Mouse (Mus musculus): ENCODE results near the gene Mllt1. TPM values are rescaled to one million over a fixed set of nuclear protein-coding genes. Genes with fewer than 3 reads are reported as not detected.

Gene Mllt1
- total and polyA plus RNA-seq, 2 experiments from 2014 or later: 52.0 to 131 TPM

DNA sequence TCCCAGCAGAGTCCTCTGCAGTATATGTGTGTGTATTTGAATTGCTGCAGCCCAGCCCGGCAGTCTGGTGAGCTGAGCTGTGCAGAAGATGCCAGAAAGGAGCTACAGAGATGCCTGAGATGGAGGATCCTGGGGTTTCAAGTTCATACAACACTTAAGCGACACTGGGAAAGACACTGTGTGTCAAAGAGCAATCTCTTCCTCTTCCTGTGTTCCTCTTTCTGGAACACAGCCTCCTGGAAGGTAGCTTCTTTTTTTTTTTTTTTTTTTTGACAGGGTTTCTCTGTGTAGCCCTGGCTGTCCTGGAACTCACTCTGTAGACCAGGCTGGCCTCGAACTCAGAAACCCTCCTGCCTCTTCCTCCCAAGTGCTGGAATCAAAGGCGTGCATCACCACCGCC is 86.4 kb downstream of the Mllt1 start:
- Histone ChIP-seq H3K4me1 (ENCODE audit: insufficient read depth, low read length) (no peaks in the 10 kb centered on the region), H3K36me3 (ENCODE audit: insufficient read depth, low read length) (no peaks in the 10 kb centered on the region), H3K4me2 (ENCODE audit: low read depth, low read length) (no peak overlapping the region), H3K4me3 (ENCODE audit: low read length) (no peak overlapping the region), H3K27ac (no peak overlapping the region), H3K9ac (replicated peaks; ENCODE audit: low read length) (no peak overlapping the region), H3K27me3 (ENCODE audit: insufficient read depth, low read length) (no peaks in the 10 kb centered on the region), H3K9me3 (ENCODE audit: low read length) (no peaks in the 10 kb centered on the region)
- WGBS: 85% methylated on average over 5 of the region's 5 CpGs
- DNase-seq (ENCODE audit: low spot score) (no peak), ATAC-seq (no peak)
- no peak for TF ChIP-seq CTCF (IDR thresholded peaks at IDR 0.05; ENCODE audit: low read depth)

- 74% methylated on average over 5 of the region's 5 CpGs for WGBS
- Histone ChIP-seq H3K27me3 (ENCODE audit: insufficient read depth, low read length) (no peaks in the 10 kb centered on the region), H3K27ac (no peak overlapping the region), H3K4me1 (ENCODE audit: insufficient read depth, low read length) (no peaks in the 10 kb centered on the region), H3K9ac (replicated peaks; ENCODE audit: low read length) (no peak overlapping the region), H3K36me3 (ENCODE audit: insufficient read depth, low read length) (no peaks in the 10 kb centered on the region), H3K4me3 (ENCODE audit: low read length) (no peak overlapping the region), H3K4me2 (ENCODE audit: low read depth, low read length) (no peak overlapping the region), H3K9me3 (ENCODE audit: low read length) (no peaks in the 10 kb centered on the region)
- no peak for TF ChIP-seq CTCF (IDR thresholded peaks at IDR 0.05; ENCODE audit: low read depth)
- DNase-seq (ENCODE audit: low spot score): no peak
- no peak for ATAC-seq
Measured at GRCm38 (mm10) chr17:56843678-56844077, 91.5 kb downstream of the Mllt1 start.

Other genes with a start within 250 kb of the Mllt1 start
- gene Ndufa11, start 217.6 kb downstream of the Mllt1 start, total RNA-seq (2014; rRNA removed): 279 and 501 TPM in 2 replicates
- 691 and 728 TPM in 2 replicates for gene Ndufa11, start 217.6 kb downstream of the Mllt1 start, polyA plus RNA-seq (2015; fragmentation: Nextera tagmentation; extraction: Ambion mirVana)
- gene Vmac, start 217.4 kb downstream of the Mllt1 start, total RNA-seq (2014; rRNA removed): 37.5 and 40.7 TPM in 2 replicates
- 17.4 and 19.1 TPM in 2 replicates for gene Vmac, start 217.4 kb downstream of the Mllt1 start, polyA plus RNA-seq (2015; fragmentation: Nextera tagmentation; extraction: Ambion mirVana)
- 12.9 and 15.7 TPM in 2 replicates for gene Nrtn, start 177.9 kb downstream of the Mllt1 start, total RNA-seq (2014; rRNA removed)
- 4.3 TPM in 2 replicates for gene Nrtn, start 177.9 kb downstream of the Mllt1 start, polyA plus RNA-seq (2015; fragmentation: Nextera tagmentation; extraction: Ambion mirVana)
- 79.0 and 96.5 TPM in 2 replicates for gene Dus3l, start 170.7 kb downstream of the Mllt1 start, total RNA-seq (2014; rRNA removed)
- 85.9 and 90.0 TPM in 2 replicates for gene Dus3l, start 170.7 kb downstream of the Mllt1 start, polyA plus RNA-seq (2015; fragmentation: Nextera tagmentation; extraction: Ambion mirVana)
- gene Prr22, start 165.2 kb downstream of the Mllt1 start, total RNA-seq (2014; rRNA removed): 0.21 and 2.6 TPM in 2 replicates
- 0.46 and 0.87 TPM in 2 replicates for gene Prr22, start 165.2 kb downstream of the Mllt1 start, polyA plus RNA-seq (2015; fragmentation: Nextera tagmentation; extraction: Ambion mirVana)
- 4.9 and 9.8 TPM in 2 replicates for gene Rfx2, start 104.4 kb downstream of the Mllt1 start, total RNA-seq (2014; rRNA removed)
- gene Rfx2, start 104.4 kb downstream of the Mllt1 start, polyA plus RNA-seq (2015; fragmentation: Nextera tagmentation; extraction: Ambion mirVana): 3.7 and 4.4 TPM in 2 replicates
- gene Acsbg2, start 61.0 kb downstream of the Mllt1 start, total RNA-seq (2014; rRNA removed): not detected in 2 replicates
- not detected in 2 replicates for gene Acsbg2, start 61.0 kb downstream of the Mllt1 start, polyA plus RNA-seq (2015; fragmentation: Nextera tagmentation; extraction: Ambion mirVana)
- not detected in 2 replicates for gene 1700061G19Rik, start 59.9 kb downstream of the Mllt1 start, total RNA-seq (2014; rRNA removed)
- gene 1700061G19Rik, start 59.9 kb downstream of the Mllt1 start, polyA plus RNA-seq (2015; fragmentation: Nextera tagmentation; extraction: Ambion mirVana): 0.34 and 0.35 TPM in 2 replicates
- gene Acer1, start 46.7 kb upstream of the Mllt1 start, total RNA-seq (2014; rRNA removed): not detected in 2 replicates
- not detected in 2 replicates for gene Acer1, start 46.7 kb upstream of the Mllt1 start, polyA plus RNA-seq (2015; fragmentation: Nextera tagmentation; extraction: Ambion mirVana)
- 137 and 150 TPM in 2 replicates for gene Clpp, start 54.9 kb upstream of the Mllt1 start, total RNA-seq (2014; rRNA removed)
- gene Clpp, start 54.9 kb upstream of the Mllt1 start, polyA plus RNA-seq (2015; fragmentation: Nextera tagmentation; extraction: Ambion mirVana): 163 TPM in 2 replicates
- gene Alkbh7, start 61.9 kb upstream of the Mllt1 start, total RNA-seq (2014; rRNA removed): 58.0 and 70.3 TPM in 2 replicates
- gene Alkbh7, start 61.9 kb upstream of the Mllt1 start, polyA plus RNA-seq (2015; fragmentation: Nextera tagmentation; extraction: Ambion mirVana): 66.0 and 70.2 TPM in 2 replicates
- gene Pspn, start 64.6 kb upstream of the Mllt1 start, total RNA-seq (2014; rRNA removed): not detected in 2 replicates
- gene Pspn, start 64.6 kb upstream of the Mllt1 start, polyA plus RNA-seq (2015; fragmentation: Nextera tagmentation; extraction: Ambion mirVana): not detected in 2 replicates
- 28.8 and 32.9 TPM in 2 replicates for gene Gtf2f1, start 75.9 kb upstream of the Mllt1 start, total RNA-seq (2014; rRNA removed)
- gene Gtf2f1, start 75.9 kb upstream of the Mllt1 start, polyA plus RNA-seq (2015; fragmentation: Nextera tagmentation; extraction: Ambion mirVana): 63.5 and 67.8 TPM in 2 replicates
- gene Gm17949, start 76.1 kb upstream of the Mllt1 start, total RNA-seq (2014; rRNA removed): not detected in 2 replicates
- gene Gm17949, start 76.1 kb upstream of the Mllt1 start, polyA plus RNA-seq (2015; fragmentation: Nextera tagmentation; extraction: Ambion mirVana): 0.28 and 0.40 TPM in 2 replicates
- 61.7 and 71.3 TPM in 2 replicates for gene Khsrp, start 96.1 kb upstream of the Mllt1 start, total RNA-seq (2014; rRNA removed)
- gene Khsrp, start 96.1 kb upstream of the Mllt1 start, polyA plus RNA-seq (2015; fragmentation: Nextera tagmentation; extraction: Ambion mirVana): 26.4 and 27.0 TPM in 2 replicates
- not detected in 2 replicates for gene Slc25a41, start 106.2 kb upstream of the Mllt1 start, total RNA-seq (2014; rRNA removed)
- gene Slc25a41, start 106.2 kb upstream of the Mllt1 start, polyA plus RNA-seq (2015; fragmentation: Nextera tagmentation; extraction: Ambion mirVana): not detected in 2 replicates
- gene Crb3, start 123.7 kb upstream of the Mllt1 start, total RNA-seq (2014; rRNA removed): 7.1 and 8.2 TPM in 2 replicates
- gene Crb3, start 123.7 kb upstream of the Mllt1 start, polyA plus RNA-seq (2015; fragmentation: Nextera tagmentation; extraction: Ambion mirVana): 6.0 and 6.2 TPM in 2 replicates
- 122 and 150 TPM in 2 replicates for gene Slc25a23, start 124.4 kb upstream of the Mllt1 start, total RNA-seq (2014; rRNA removed)
- 33.2 and 38.2 TPM in 2 replicates for gene Slc25a23, start 124.4 kb upstream of the Mllt1 start, polyA plus RNA-seq (2015; fragmentation: Nextera tagmentation; extraction: Ambion mirVana)
- gene Dennd1c, start 143.1 kb upstream of the Mllt1 start, total RNA-seq (2014; rRNA removed): 1.5 and 3.8 TPM in 2 replicates
- gene Dennd1c, start 143.1 kb upstream of the Mllt1 start, polyA plus RNA-seq (2015; fragmentation: Nextera tagmentation; extraction: Ambion mirVana): 2.8 and 3.0 TPM in 2 replicates
- 201 and 209 TPM in 2 replicates for gene Tubb4a, start 152.4 kb upstream of the Mllt1 start, total RNA-seq (2014; rRNA removed)
- gene Tubb4a, start 152.4 kb upstream of the Mllt1 start, polyA plus RNA-seq (2015; fragmentation: Nextera tagmentation; extraction: Ambion mirVana): 295 and 346 TPM in 2 replicates
- 3.1 and 8.1 TPM in 2 replicates for gene Tnfsf9, start 169.9 kb upstream of the Mllt1 start, total RNA-seq (2014; rRNA removed)
- 4.3 and 4.7 TPM in 2 replicates for gene Tnfsf9, start 169.9 kb upstream of the Mllt1 start, polyA plus RNA-seq (2015; fragmentation: Nextera tagmentation; extraction: Ambion mirVana)
- 1.0 and 3.7 TPM in 2 replicates for gene Cd70, start 214.4 kb upstream of the Mllt1 start, total RNA-seq (2014; rRNA removed)
- gene Cd70, start 214.4 kb upstream of the Mllt1 start, polyA plus RNA-seq (2015; fragmentation: Nextera tagmentation; extraction: Ambion mirVana): 2.0 and 2.1 TPM in 2 replicates

Data from hindbrain, postnatal 0 days (tissue).